ENCODE assay signal across 7 mouse cellular contexts in genomic region chr3:103808891-103809798, GRCm38 (mm10). TPM values are rescaled to one million over a fixed set of nuclear protein-coding genes. Genes with fewer than 3 reads are reported as not detected.
DNase-seq lines count a peak whose midpoint lies in the region; ATAC-seq and TF ChIP-seq lines count a peak whose summit lies in the region.

Gene Dclre1b, minus strand, starts transcription at chr3:103809444.
Gene Ap4b1, plus strand, starts transcription at chr3:103809520.
Gene Gm43064, plus strand, starts transcription at chr3:103809573.

- H3K9me3 ChIP-seq in embryonic facial prominence, embryonic 12.5 days: no peaks in the 10 kb centered on the region
- H3K9me3 ChIP-seq in limb, embryonic 12.5 days: no peaks in the 10 kb centered on the region
- H3K9me3 ChIP-seq in midbrain, embryonic 15.5 days: no peaks in the 10 kb centered on the region

- peak within 1 kb of the TSS; percentile 75 for H3K4me2 ChIP-seq in embryonic facial prominence, embryonic 12.5 days (replicated peaks)
- peak within 1 kb of the TSS; percentile 78 for H3K4me2 ChIP-seq in limb, embryonic 12.5 days
- peak within 1 kb of the TSS; percentile 82 for H3K4me2 ChIP-seq in midbrain, embryonic 15.5 days

- peaks cover 13% of the 10 kb centered on the region for H3K36me3 ChIP-seq in embryonic facial prominence, embryonic 12.5 days
- peaks cover 5% of the 10 kb centered on the region; the same call in 1 of the 2 replicates for H3K36me3 ChIP-seq in kidney, adult 2 months (ENCODE audit: control insufficient read depth, insufficient read depth, low read length)
- peaks cover 43% of the 10 kb centered on the region for H3K36me3 ChIP-seq in limb, embryonic 12.5 days
- no peaks in the 10 kb centered on the region; the same call in 1 of the 2 replicates for H3K36me3 ChIP-seq in midbrain, embryonic 15.5 days (replicated peaks)
- H3K36me3 ChIP-seq in spleen, adult 2 months (ENCODE audit: control insufficient read depth, insufficient read depth, low read length): peaks cover 8% of the 10 kb centered on the region

- H3K9ac ChIP-seq in embryonic facial prominence, embryonic 12.5 days: peak within 1 kb of the TSS; percentile 76
- H3K9ac ChIP-seq in limb, embryonic 12.5 days (replicated peaks): peak within 1 kb of the TSS; percentile 88
- peak within 1 kb of the TSS; percentile 91 for H3K9ac ChIP-seq in midbrain, embryonic 15.5 days

- under 1% methylated on average over 61 of the region's 70 CpGs for WGBS in embryonic facial prominence, embryonic 12.5 days
- WGBS in kidney, adult 2 months: 1% methylated on average over 69 of the region's 70 CpGs
- under 1% methylated on average over 63 of the region's 70 CpGs for WGBS in limb, embryonic 12.5 days
- WGBS in midbrain, embryonic 15.5 days: 0% methylated on average over 64 of the region's 70 CpGs
- WGBS in spleen, adult 2 months: under 1% methylated on average over 64 of the region's 70 CpGs

- peak within 1 kb of the TSS; percentile 82 for H3K4me3 ChIP-seq in embryonic facial prominence, embryonic 12.5 days
- H3K4me3 ChIP-seq in kidney, adult 2 months (ENCODE audit: insufficient read depth, low read depth, low read length): peak within 1 kb of the TSS; percentile 99
- peak within 1 kb of the TSS; percentile 80 for H3K4me3 ChIP-seq in limb, embryonic 12.5 days (replicated peaks)
- H3K4me3 ChIP-seq in midbrain, embryonic 15.5 days: peak within 1 kb of the TSS; percentile 67
- H3K4me3 ChIP-seq in spleen, adult 2 months (ENCODE audit: extremely low read depth, insufficient read depth, insufficient read length): peak within 1 kb of the TSS; percentile 77

- peak within 1 kb of the TSS; percentile 83 for H3K27ac ChIP-seq in embryonic facial prominence, embryonic 12.5 days
- peak within 1 kb of the TSS; percentile 89 for H3K27ac ChIP-seq in kidney, adult 2 months (ENCODE audit: insufficient read depth, low read depth, low read length)
- peak within 1 kb of the TSS; percentile 87 for H3K27ac ChIP-seq in limb, embryonic 12.5 days
- peak within 1 kb of the TSS; percentile 89 for H3K27ac ChIP-seq in midbrain, embryonic 15.5 days
- H3K27ac ChIP-seq in spleen, adult 2 months (ENCODE audit: insufficient read depth, low read length): peak within 1 kb of the TSS; percentile 92

- H3K27me3 ChIP-seq in embryonic facial prominence, embryonic 12.5 days: no peaks in the 10 kb centered on the region
- no peaks in the 10 kb centered on the region for H3K27me3 ChIP-seq in kidney, adult 2 months (replicated peaks; ENCODE audit: control insufficient read depth, insufficient read depth, low read length)
- no peaks in the 10 kb centered on the region for H3K27me3 ChIP-seq in limb, embryonic 12.5 days
- H3K27me3 ChIP-seq in midbrain, embryonic 15.5 days (replicated peaks): no peaks in the 10 kb centered on the region
- no peaks in the 10 kb centered on the region for H3K27me3 ChIP-seq in spleen, adult 2 months (ENCODE audit: control insufficient read depth, insufficient read depth, low read length)

- peaks cover 12% of the 10 kb centered on the region for H3K4me1 ChIP-seq in embryonic facial prominence, embryonic 12.5 days
- H3K4me1 ChIP-seq in kidney, adult 2 months (ENCODE audit: control insufficient read depth, insufficient read depth, low read length): peaks cover 3% of the 10 kb centered on the region; the same call in 1 of the 2 replicates
- H3K4me1 ChIP-seq in limb, embryonic 12.5 days (replicated peaks): peaks cover 15% of the 10 kb centered on the region
- H3K4me1 ChIP-seq in midbrain, embryonic 15.5 days: peaks cover 21% of the 10 kb centered on the region
- H3K4me1 ChIP-seq in spleen, adult 2 months (ENCODE audit: control insufficient read depth, insufficient read depth, insufficient read length): peaks cover 3% of the 10 kb centered on the region; the same call in 1 of the 2 replicates

- peak; percentile 57 for TF ChIP-seq POLR2A in kidney, adult 2 months (IDR thresholded peaks at IDR 0.05; ENCODE audit: low read depth, low read length)
- peak; percentile 73 for TF ChIP-seq POLR2A in spleen, adult 2 months (IDR thresholded peaks at IDR 0.05; ENCODE audit: low read depth, low read length)

- DNase-seq in adrenal gland, postnatal 25 days: peak; percentile 92
- DNase-seq in heart, adult 18-20 months: peak; percentile 93 to 95
- peak; percentile 95 for DNase-seq in kidney, adult 2 months
- DNase-seq in spleen, adult 2 months (ENCODE audit: low read depth in 1 of 2, low spot score in 2 of 2): peak; percentile 82 to 89

- ATAC-seq in embryonic facial prominence, embryonic 12.5 days (ENCODE audit: insufficient number of reproducible peaks, insufficient read depth, low FRiP score, low TSS enrichment): peak; percentile 93
- peak; percentile 96 for ATAC-seq in limb, embryonic 12.5 days (ENCODE audit: insufficient number of reproducible peaks, insufficient read depth, low FRiP score, low TSS enrichment, low read depth)
- ATAC-seq in midbrain, embryonic 15.5 days (replicated peaks): peak; percentile 98

- no peak for TF ChIP-seq CTCF in kidney, adult 2 months (conservative IDR thresholded peaks at IDR 0.05; ENCODE audit: insufficient read depth, insufficient read length, low read depth, low read length)
- no peak for TF ChIP-seq CTCF in spleen, adult 2 months (IDR thresholded peaks at IDR 0.05; ENCODE audit: extremely low read depth, insufficient read depth, insufficient read length, insufficient replicate concordance)

RNA-seq across cellular contexts. Expression of gene Dclre1b, which starts in this region (rescaled TPM):
- 11.3 and 13.4 TPM in 2 replicates for total RNA-seq in adrenal gland, postnatal 25 days (2021)
- 25.5 and 26.0 TPM in 2 replicates for polyA plus RNA-seq in embryonic facial prominence, embryonic 12.5 days (2016; fragmentation: Nextera tagmentation; extraction: Ambion mirVana)
- 10 to 100 TPM in 1 of 2 experiments, 1 to 10 TPM in 1; 7.7 to 10.8 TPM for total RNA-seq in heart, adult 18-20 months (2021)
- 8.9 and 12.5 TPM in 2 replicates for polyA plus RNA-seq in kidney, adult 2 months (2012; rRNA removed)
- polyA plus RNA-seq in limb, embryonic 12.5 days (2016; fragmentation: Nextera tagmentation; extraction: Ambion mirVana): 31.8 and 32.5 TPM in 2 replicates
- 20.4 and 24.1 TPM in 2 replicates for polyA plus RNA-seq in midbrain, embryonic 15.5 days (2015; fragmentation: Nextera tagmentation; extraction: Ambion mirVana)
- polyA plus RNA-seq in spleen, adult 2 months (2012; rRNA removed): 16.2 and 18.8 TPM in 2 replicates

RNA-seq across cellular contexts. Expression of gene Ap4b1, which starts in this region (rescaled TPM):
- 19.6 and 23.5 TPM in 2 replicates for total RNA-seq in adrenal gland, postnatal 25 days (2021)
- polyA plus RNA-seq in embryonic facial prominence, embryonic 12.5 days (2016; fragmentation: Nextera tagmentation; extraction: Ambion mirVana): 24.0 and 24.8 TPM in 2 replicates
- total RNA-seq in heart, adult 18-20 months (2021): 10 to 100 TPM; 15.2 to 16.1 TPM
- 13.8 and 15.7 TPM in 2 replicates for polyA plus RNA-seq in kidney, adult 2 months (2012; rRNA removed)
- 21.6 and 24.6 TPM in 2 replicates for polyA plus RNA-seq in limb, embryonic 12.5 days (2016; fragmentation: Nextera tagmentation; extraction: Ambion mirVana)
- polyA plus RNA-seq in midbrain, embryonic 15.5 days (2015; fragmentation: Nextera tagmentation; extraction: Ambion mirVana): 24.4 and 24.5 TPM in 2 replicates
- 14.5 and 14.7 TPM in 2 replicates for polyA plus RNA-seq in spleen, adult 2 months (2012; rRNA removed)

RNA-seq across cellular contexts. Expression of gene Gm43064, which starts in this region (rescaled TPM):
- total RNA-seq in adrenal gland, postnatal 25 days (2021): 0.21 TPM in 1 of 2 replicates, not detected in the other
- polyA plus RNA-seq in embryonic facial prominence, embryonic 12.5 days (2016; fragmentation: Nextera tagmentation; extraction: Ambion mirVana): 0.18 and 0.27 TPM in 2 replicates
- total RNA-seq in heart, adult 18-20 months (2021): under 1 TPM in 1 of 2 experiments, not detected in 1; 0.28 TPM
- 0.14 TPM in 2 replicates for polyA plus RNA-seq in kidney, adult 2 months (2012; rRNA removed)
- polyA plus RNA-seq in limb, embryonic 12.5 days (2016; fragmentation: Nextera tagmentation; extraction: Ambion mirVana): 0.24 TPM in 1 of 2 replicates, not detected in the other
- 0.35 and 0.47 TPM in 2 replicates for polyA plus RNA-seq in midbrain, embryonic 15.5 days (2015; fragmentation: Nextera tagmentation; extraction: Ambion mirVana)
- 0.40 and 0.66 TPM in 2 replicates for polyA plus RNA-seq in spleen, adult 2 months (2012; rRNA removed)

Comparison
In these comparisons a context has a peak if more than half of its experiments do, and no peak if none do; other contexts are left out.
1. Peak in every context shown above with its lines: DNase-seq, ATAC-seq, H3K4me3 ChIP-seq and H3K27ac ChIP-seq.